Mouse (Mus musculus): ENCODE data around the gene Slfn9. TPM values are rescaled to one million over a fixed set of nuclear protein-coding genes. Genes with fewer than 3 reads are reported as not detected.

Gene Slfn9
- polyA plus RNA-seq, 1 experiment from 2014 or later, result 5.9 TPM

Other genes starting within 250 kb of the Slfn9 start
- gene Cct6b, start 227.5 kb downstream of the Slfn9 start, polyA plus RNA-seq (2016; fragmentation: Nextera tagmentation; extraction: Ambion mirVana), result 0.37 and 0.41 TPM in 2 replicates
- 31.6 and 35.8 TPM in 2 replicates for gene Zfp830, start 227.5 kb downstream of the Slfn9 start, polyA plus RNA-seq (2016; fragmentation: Nextera tagmentation; extraction: Ambion mirVana)
- 43.2 and 44.1 TPM in 2 replicates for gene Lig3, start 210.7 kb downstream of the Slfn9 start, polyA plus RNA-seq (2016; fragmentation: Nextera tagmentation; extraction: Ambion mirVana)
- 7.4 and 11.0 TPM in 2 replicates for gene Rffl, start 120.6 kb downstream of the Slfn9 start, polyA plus RNA-seq (2016; fragmentation: Nextera tagmentation; extraction: Ambion mirVana)
- 15.1 and 17.3 TPM in 2 replicates for gene Rad51d, start 101.2 kb downstream of the Slfn9 start, polyA plus RNA-seq (2016; fragmentation: Nextera tagmentation; extraction: Ambion mirVana)
- 0.19 and 0.31 TPM in 2 replicates for gene Fndc8, start 99.7 kb downstream of the Slfn9 start, polyA plus RNA-seq (2016; fragmentation: Nextera tagmentation; extraction: Ambion mirVana)
- gene Nle1, start 83.4 kb downstream of the Slfn9 start, polyA plus RNA-seq (2016; fragmentation: Nextera tagmentation; extraction: Ambion mirVana), result 37.0 and 41.3 TPM in 2 replicates
- 0.22 and 0.60 TPM in 2 replicates for gene Unc45b, start 81.3 kb downstream of the Slfn9 start, polyA plus RNA-seq (2016; fragmentation: Nextera tagmentation; extraction: Ambion mirVana)
- gene Slfn5, start 40.5 kb downstream of the Slfn9 start, polyA plus RNA-seq (2016; fragmentation: Nextera tagmentation; extraction: Ambion mirVana), result 0.11 and 0.48 TPM in 2 replicates
- gene Slfn8, start 29.0 kb upstream of the Slfn9 start, polyA plus RNA-seq (2016; fragmentation: Nextera tagmentation; extraction: Ambion mirVana), result 0.19 and 0.24 TPM in 2 replicates
- 0.85 and 1.9 TPM in 2 replicates for gene Slfn2, start 73.3 kb upstream of the Slfn9 start, polyA plus RNA-seq (2016; fragmentation: Nextera tagmentation; extraction: Ambion mirVana)
- gene Slfn1, start 125.0 kb upstream of the Slfn9 start, polyA plus RNA-seq (2016; fragmentation: Nextera tagmentation; extraction: Ambion mirVana), result not detected in 2 replicates
- gene Slfn4, start 183.4 kb upstream of the Slfn9 start, polyA plus RNA-seq (2016; fragmentation: Nextera tagmentation; extraction: Ambion mirVana), result not detected in 2 replicates
- gene Slfn3, start 199.5 kb upstream of the Slfn9 start, polyA plus RNA-seq (2016; fragmentation: Nextera tagmentation; extraction: Ambion mirVana), result 0.16 and 0.66 TPM in 2 replicates

Measured in hindbrain, embryonic 10.5 days (tissue).